Mouse (Mus musculus): Measurements from ENCODE around the gene Glyctk. TPM values are rescaled to one million over a fixed set of nuclear protein-coding genes. Genes with fewer than 3 reads are reported as not detected.

The Glyctk gene
- polyA plus RNA-seq, 1 experiment from 2014 or later: 1.2 TPM

GRCm38 (mm10) chr9:106157623-106157925 is 364 bp downstream of the Glyctk start:
- Histone ChIP-seq H3K27ac (ENCODE audit: low read length) (no peak overlapping the region), H3K36me3 (ENCODE audit: control insufficient read depth, insufficient read depth) (no peaks in the 10 kb centered on the region), H3K9me3 (replicated peaks; ENCODE audit: control insufficient read depth, low read length) (no peaks in the 10 kb centered on the region), H3K27me3 (ENCODE audit: control insufficient read depth, insufficient read depth, low read length) (no peaks in the 10 kb centered on the region), H3K4me3 (ENCODE audit: low read length) (no peak overlapping the region), H3K4me1 (ENCODE audit: control insufficient read depth, insufficient read depth, low read length) (peaks cover 5% of the 10 kb centered on the region; the same call in 1 of the 2 replicates), H3K9ac (ENCODE audit: low read length) (no peak overlapping the region), H3K4me2 (ENCODE audit: low read depth, low read length) (no peak overlapping the region)
- WGBS: 81% methylated on average over 10 of the region's 10 CpGs
- no peak for ATAC-seq (replicated peaks; ENCODE audit: extremely low read depth, insufficient read depth, low FRiP score)

- H3K9ac ChIP-seq (ENCODE audit: low read length): no peak overlapping the region
- no peak overlapping the region for H3K4me3 ChIP-seq (ENCODE audit: low read length)
- H3K4me2 ChIP-seq (ENCODE audit: low read depth, low read length): no peak overlapping the region
- no peaks in the 10 kb centered on the region for H3K27me3 ChIP-seq (ENCODE audit: control insufficient read depth, insufficient read depth, low read length)
- H3K27ac ChIP-seq (ENCODE audit: low read length): no peak overlapping the region
- H3K4me1 ChIP-seq (ENCODE audit: control insufficient read depth, insufficient read depth, low read length): peaks cover 5% of the 10 kb centered on the region; the same call in 1 of the 2 replicates
- no peaks in the 10 kb centered on the region for H3K36me3 ChIP-seq (ENCODE audit: control insufficient read depth, insufficient read depth)
- ATAC-seq (replicated peaks; ENCODE audit: extremely low read depth, insufficient read depth, low FRiP score): no peak
- 82% methylated on average over 21 of the region's 21 CpGs for WGBS
- no peaks in the 10 kb centered on the region for H3K9me3 ChIP-seq (replicated peaks; ENCODE audit: control insufficient read depth, low read length)
Measured at GRCm38 (mm10) chr9:106156921-106157622, 866 bp downstream of the Glyctk start.

DNA sequence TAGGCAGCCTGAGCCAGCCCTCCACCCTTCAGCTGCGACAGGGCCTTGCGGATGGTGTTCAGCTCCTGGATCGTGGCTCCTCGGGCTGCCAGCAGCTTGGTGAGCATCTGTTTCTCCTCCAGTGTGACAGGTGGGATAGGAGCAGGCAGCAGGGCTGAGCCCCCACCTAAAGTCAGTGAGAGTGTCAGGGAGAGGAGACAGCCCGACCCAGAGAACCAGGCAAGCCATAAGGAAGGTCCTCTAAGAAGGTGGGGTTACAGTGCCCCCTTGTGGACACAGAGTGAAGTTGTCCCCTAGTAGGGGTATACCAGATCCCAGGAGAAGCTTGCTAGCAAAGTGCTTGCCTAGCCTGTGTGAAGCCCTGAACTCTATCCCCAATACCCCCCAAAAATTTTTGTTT is 1.5 kb downstream of the Glyctk start:
- H3K9me3 ChIP-seq (replicated peaks; ENCODE audit: control insufficient read depth, low read length): no peaks in the 10 kb centered on the region
- H3K9ac ChIP-seq (ENCODE audit: low read length): no peak overlapping the region
- H3K36me3 ChIP-seq (ENCODE audit: control insufficient read depth, insufficient read depth): no peaks in the 10 kb centered on the region
- H3K27me3 ChIP-seq (ENCODE audit: control insufficient read depth, insufficient read depth, low read length): peaks cover 2% of the 10 kb centered on the region; the same call in 1 of the 2 replicates
- no peak overlapping the region for H3K27ac ChIP-seq (ENCODE audit: low read length)
- ATAC-seq (replicated peaks; ENCODE audit: extremely low read depth, insufficient read depth, low FRiP score): no peak
- H3K4me3 ChIP-seq (ENCODE audit: low read length): no peak overlapping the region
- H3K4me2 ChIP-seq (ENCODE audit: low read depth, low read length): no peak overlapping the region
- peaks cover 5% of the 10 kb centered on the region; the same call in 1 of the 2 replicates for H3K4me1 ChIP-seq (ENCODE audit: control insufficient read depth, insufficient read depth, low read length)
- 49% methylated on average over 5 of the region's 5 CpGs for WGBS

DNA sequence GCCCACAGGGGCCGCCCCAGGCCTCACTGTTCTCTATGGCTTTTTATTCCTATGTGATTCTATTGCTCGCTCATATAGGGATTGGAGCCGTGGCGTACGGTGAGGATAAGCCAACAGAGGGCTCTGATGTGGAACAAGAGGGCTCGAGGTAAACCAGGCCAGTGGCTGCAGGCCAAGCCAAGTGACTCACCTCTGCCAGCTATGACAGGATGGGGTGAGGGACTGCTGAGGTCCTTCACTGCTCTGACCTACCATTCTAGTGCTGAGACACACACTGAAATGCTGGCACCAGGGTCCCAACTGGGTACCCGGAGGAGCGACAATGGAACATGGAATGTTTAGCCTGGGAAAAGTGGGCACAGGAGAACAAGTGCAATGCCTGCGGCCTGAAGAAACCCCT is 3.8 kb downstream of the Glyctk start:
- 70% methylated on average over 9 of the region's 9 CpGs for WGBS
- H3K27ac ChIP-seq (ENCODE audit: low read length): no peak overlapping the region
- no peak overlapping the region for H3K4me3 ChIP-seq (ENCODE audit: low read length)
- H3K36me3 ChIP-seq (ENCODE audit: control insufficient read depth, insufficient read depth): no peaks in the 10 kb centered on the region
- peaks cover 24% of the 10 kb centered on the region for H3K27me3 ChIP-seq (ENCODE audit: control insufficient read depth, insufficient read depth, low read length)
- H3K9me3 ChIP-seq (replicated peaks; ENCODE audit: control insufficient read depth, low read length): no peaks in the 10 kb centered on the region
- ATAC-seq (replicated peaks; ENCODE audit: extremely low read depth, insufficient read depth, low FRiP score): no peak
- H3K4me2 ChIP-seq (ENCODE audit: low read depth, low read length): no peak overlapping the region
- H3K4me1 ChIP-seq (ENCODE audit: control insufficient read depth, insufficient read depth, low read length): no peaks in the 10 kb centered on the region
- H3K9ac ChIP-seq (ENCODE audit: low read length): no peak overlapping the region

DNA sequence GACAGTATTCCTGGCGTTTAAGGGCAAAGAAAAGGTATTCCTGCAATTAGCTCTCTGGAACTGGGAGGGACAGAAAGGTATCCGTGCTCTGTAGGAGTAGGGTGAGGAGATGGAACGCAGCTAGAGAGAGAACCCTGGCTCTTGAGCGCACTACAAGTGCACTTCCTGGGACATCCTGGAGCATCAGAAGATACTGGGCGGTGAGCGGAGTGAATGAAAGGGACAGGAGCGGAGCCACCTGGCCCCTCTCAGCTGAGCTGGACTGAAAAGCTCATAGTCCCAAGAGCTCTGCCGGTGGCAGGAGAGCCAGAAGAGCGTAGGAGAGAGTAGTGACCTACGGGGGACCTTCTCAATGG is 8.6 kb downstream of the Glyctk start:
- H3K4me2 ChIP-seq (ENCODE audit: low read depth, low read length): no peak overlapping the region
- H3K9me3 ChIP-seq (replicated peaks; ENCODE audit: control insufficient read depth, low read length): no peaks in the 10 kb centered on the region
- H3K4me1 ChIP-seq (ENCODE audit: control insufficient read depth, insufficient read depth, low read length): peaks cover 5% of the 10 kb centered on the region; the same call in 1 of the 2 replicates
- H3K36me3 ChIP-seq (ENCODE audit: control insufficient read depth, insufficient read depth): no peaks in the 10 kb centered on the region
- H3K27ac ChIP-seq (ENCODE audit: low read length): no peak overlapping the region
- H3K4me3 ChIP-seq (ENCODE audit: low read length): no peak overlapping the region
- H3K27me3 ChIP-seq (ENCODE audit: control insufficient read depth, insufficient read depth, low read length): peaks cover 52% of the 10 kb centered on the region
- WGBS: 20% methylated on average over 10 of the region's 10 CpGs
- no peak for ATAC-seq (replicated peaks; ENCODE audit: extremely low read depth, insufficient read depth, low FRiP score)
- no peak overlapping the region for H3K9ac ChIP-seq (ENCODE audit: low read length)

- WGBS: 2% methylated on average over 36 of the region's 36 CpGs
- no peaks in the 10 kb centered on the region for H3K9me3 ChIP-seq (replicated peaks; ENCODE audit: control insufficient read depth, low read length)
- no peaks in the 10 kb centered on the region for H3K36me3 ChIP-seq (ENCODE audit: control insufficient read depth, insufficient read depth)
- peak overlapping the region; percentile 51 for H3K4me2 ChIP-seq (ENCODE audit: low read depth, low read length)
- H3K27me3 ChIP-seq (ENCODE audit: control insufficient read depth, insufficient read depth, low read length): peaks cover 52% of the 10 kb centered on the region
- peak overlapping the region; percentile 27 for H3K4me3 ChIP-seq (ENCODE audit: low read length)
- ATAC-seq (replicated peaks; ENCODE audit: extremely low read depth, insufficient read depth, low FRiP score): no peak
- peak overlapping the region; percentile 46; the same call in 1 of the 2 replicates for H3K9ac ChIP-seq (ENCODE audit: low read length)
- peaks cover 5% of the 10 kb centered on the region; the same call in 1 of the 2 replicates for H3K4me1 ChIP-seq (ENCODE audit: control insufficient read depth, insufficient read depth, low read length)
- H3K27ac ChIP-seq (ENCODE audit: low read length): no peak overlapping the region
Measured at GRCm38 (mm10) chr9:106148541-106149398, 9.2 kb downstream of the Glyctk start.

DNA sequence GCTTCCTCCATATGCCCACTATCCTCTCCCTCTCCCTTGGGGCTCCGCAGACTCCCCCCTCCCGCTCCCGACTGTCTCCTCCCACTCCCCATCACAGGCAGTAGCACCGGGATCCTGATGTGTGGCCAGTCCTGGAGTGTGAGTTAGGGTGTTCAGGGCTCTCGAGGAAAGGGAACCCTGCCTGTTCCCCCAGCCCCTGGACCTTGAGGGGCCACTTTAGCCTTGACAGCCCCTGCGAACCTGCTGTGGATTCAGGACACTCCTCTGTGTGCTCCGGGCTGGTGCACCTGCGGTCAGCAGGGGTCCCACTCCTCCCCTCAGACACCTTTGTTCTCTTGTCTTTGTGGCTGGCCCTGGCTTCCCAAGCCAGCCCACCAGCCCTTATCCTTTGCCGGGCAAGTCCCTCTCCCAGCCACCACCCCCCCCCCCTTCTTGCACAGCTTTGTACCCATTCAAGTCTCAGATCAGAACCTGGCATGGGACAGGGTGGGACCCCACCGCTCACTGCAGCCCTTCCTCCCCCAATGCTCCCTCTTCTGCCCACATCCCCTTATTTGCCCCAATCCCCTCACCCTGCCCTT is 10.0 kb downstream of the Glyctk start:
- Histone ChIP-seq H3K4me1 (ENCODE audit: control insufficient read depth, insufficient read depth, low read length) (peaks cover 5% of the 10 kb centered on the region; the same call in 1 of the 2 replicates), H3K4me3 (ENCODE audit: low read length) (no peak overlapping the region), H3K9ac (ENCODE audit: low read length) (no peak overlapping the region), H3K36me3 (ENCODE audit: control insufficient read depth, insufficient read depth) (no peaks in the 10 kb centered on the region), H3K4me2 (ENCODE audit: low read depth, low read length) (no peak overlapping the region), H3K9me3 (replicated peaks; ENCODE audit: control insufficient read depth, low read length) (no peaks in the 10 kb centered on the region), H3K27me3 (ENCODE audit: control insufficient read depth, insufficient read depth, low read length) (peaks cover 52% of the 10 kb centered on the region), H3K27ac (ENCODE audit: low read length) (no peak overlapping the region)
- 6% methylated on average over 10 of the region's 10 CpGs for WGBS
- ATAC-seq (replicated peaks; ENCODE audit: extremely low read depth, insufficient read depth, low FRiP score): no peak

GRCm38 (mm10) chr9:106147281-106147680 is 10.7 kb downstream of the Glyctk start:
- Histone ChIP-seq H3K9ac (ENCODE audit: low read length) (no peak overlapping the region), H3K27me3 (ENCODE audit: control insufficient read depth, insufficient read depth, low read length) (peaks cover 52% of the 10 kb centered on the region), H3K36me3 (ENCODE audit: control insufficient read depth, insufficient read depth) (no peaks in the 10 kb centered on the region), H3K4me1 (ENCODE audit: control insufficient read depth, insufficient read depth, low read length) (peaks cover 5% of the 10 kb centered on the region; the same call in 1 of the 2 replicates), H3K4me3 (ENCODE audit: low read length) (no peak overlapping the region), H3K4me2 (ENCODE audit: low read depth, low read length) (no peak overlapping the region), H3K9me3 (replicated peaks; ENCODE audit: control insufficient read depth, low read length) (no peaks in the 10 kb centered on the region), H3K27ac (ENCODE audit: low read length) (no peak overlapping the region)
- no peak for ATAC-seq (replicated peaks; ENCODE audit: extremely low read depth, insufficient read depth, low FRiP score)
- WGBS: 36% methylated on average over 5 of the region's 5 CpGs

GRCm38 (mm10) chr9:106145582-106145981 is 12.4 kb downstream of the Glyctk start:
- Histone ChIP-seq H3K9ac (ENCODE audit: low read length) (no peak overlapping the region), H3K27me3 (ENCODE audit: control insufficient read depth, insufficient read depth, low read length) (peaks cover 43% of the 10 kb centered on the region)
- WGBS: 58% methylated on average over 2 of the region's 2 CpGs

More at GRCm38 (mm10) chr9:106145582-106145981, 12.4 kb downstream of the Glyctk start:
- H3K27ac ChIP-seq (ENCODE audit: low read length): no peak overlapping the region
- H3K36me3 ChIP-seq (ENCODE audit: control insufficient read depth, insufficient read depth): no peaks in the 10 kb centered on the region
- H3K4me2 ChIP-seq (ENCODE audit: low read depth, low read length): no peak overlapping the region
- H3K9me3 ChIP-seq (replicated peaks; ENCODE audit: control insufficient read depth, low read length): no peaks in the 10 kb centered on the region
- no peak for ATAC-seq (replicated peaks; ENCODE audit: extremely low read depth, insufficient read depth, low FRiP score)
- H3K4me1 ChIP-seq (ENCODE audit: control insufficient read depth, insufficient read depth, low read length): peaks cover 5% of the 10 kb centered on the region; the same call in 1 of the 2 replicates
- H3K4me3 ChIP-seq (ENCODE audit: low read length): no peak overlapping the region

Data from heart, embryonic 16.5 days (tissue).